Mouse (Mus musculus) forebrain, embryonic 16.5 days (tissue): ENCODE data around the gene St6galnac3. TPM values are rescaled to one million over a fixed set of nuclear protein-coding genes. Genes with fewer than 3 reads are reported as not detected.

Source experiments
- ATAC-seq: fragments of 200-750 bp; cut with Nextera tagmentation; 2 replicates; pipeline ENCODE4 v1.8.0; 2017; ENCODE audit warnings: mild to moderate bottlenecking, moderate library complexity
- H3K27ac ChIP-seq: fragments of 300-500 bp; sonication (generic); 2 replicates; pipeline ENCODE4 v1.5.1; 2014; ENCODE audit warnings: low read length, control low read depth
- H3K27me3 ChIP-seq: fragments of 300-500 bp; sonication (generic); replicated peaks from 2 replicates; pipeline ENCODE4 v1.6.1; 2014; ENCODE audit warnings: low read length; ENCODE audit not compliant: control insufficient read depth, insufficient read depth
- H3K36me3 ChIP-seq: fragments of 300-500 bp; sonication (generic); 2 replicates; pipeline ENCODE4 v1.6.1; 2014; ENCODE audit not compliant: control insufficient read depth, insufficient read depth
- H3K4me1 ChIP-seq: fragments of 300-500 bp; sonication (generic); replicated peaks from 2 replicates; pipeline ENCODE4 v1.6.1; 2014; ENCODE audit warnings: low read length; ENCODE audit not compliant: control insufficient read depth, insufficient read depth
- H3K4me2 ChIP-seq: fragments of 300-500 bp; sonication (generic); 2 replicates; pipeline ENCODE4 v1.6.1; 2014; ENCODE audit warnings: mild to moderate bottlenecking, low read length, control low read depth
- H3K4me3 ChIP-seq: fragments of 300-500 bp; sonication (generic); replicated peaks from 2 replicates; pipeline ENCODE4 v1.5.1; 2014; ENCODE audit warnings: mild to moderate bottlenecking, low read length, control low read depth
- H3K9ac ChIP-seq: fragments of 300-500 bp; sonication (generic); replicated peaks from 2 replicates; pipeline ENCODE4 v1.6.1; 2014; ENCODE audit warnings: low read depth, low read length, control low read depth
- H3K9me3 ChIP-seq: fragments of 300-500 bp; sonication (generic); 2 replicates; pipeline ENCODE4 v1.6.1; 2016; ENCODE audit warnings: low read length; ENCODE audit not compliant: control insufficient read depth
- WGBS: fragments of 180-500 bp; shearing (Covaris S2); extraction: QIAGEN DNeasy Blood & Tissue Kit; methylation state at CpG from one replicate; pipeline ENCODE4 v1.1.7; 2014; 5-methylcytosine and 5-hydroxymethylcytosine counted together
- polyA plus RNA-seq: library from polyadenylated mRNA; unstranded; fragments of >200 nt; fragmentation: Nextera tagmentation; extraction: Ambion mirVana; gene quantifications from 2 replicates; pipeline ENCODE4 v1.2.1, GENCODE M21; 2015

St6galnac3 gene
- polyA plus RNA-seq, 1 experiment from 2014 or later: 23.5 TPM

DNA sequence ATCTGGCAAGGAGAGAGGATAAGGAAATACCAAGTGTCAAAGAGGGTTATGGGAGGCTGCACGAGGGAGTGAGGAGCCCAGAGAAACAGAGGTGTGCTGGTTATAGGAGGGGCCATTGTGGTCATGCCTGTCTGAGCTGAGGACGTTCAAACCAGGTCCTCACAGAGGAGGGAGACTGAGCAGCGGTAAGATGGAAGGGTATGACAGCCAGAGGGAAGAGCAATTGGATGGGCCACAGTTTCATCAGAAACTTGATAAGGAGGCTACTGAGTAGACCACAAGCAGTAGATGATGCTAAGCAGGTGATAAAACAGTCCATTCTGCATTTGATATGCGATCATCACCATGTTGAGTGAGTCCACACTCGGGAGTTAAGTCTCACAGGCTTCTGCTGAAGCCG, 212.4 kb downstream of the St6galnac3 start:
- no peaks in the 10 kb centered on the region for H3K36me3 ChIP-seq
- no peaks in the 10 kb centered on the region for H3K9me3 ChIP-seq
- no peak overlapping the region for H3K9ac ChIP-seq
- H3K27me3 ChIP-seq: no peaks in the 10 kb centered on the region
- H3K4me2 ChIP-seq: no peak overlapping the region
- no peak for ATAC-seq
- no peak overlapping the region for H3K27ac ChIP-seq
- 85% methylated on average over 6 of the region's 6 CpGs for WGBS
- H3K4me1 ChIP-seq: peaks cover 8% of the 10 kb centered on the region
- H3K4me3 ChIP-seq: no peak overlapping the region

DNA sequence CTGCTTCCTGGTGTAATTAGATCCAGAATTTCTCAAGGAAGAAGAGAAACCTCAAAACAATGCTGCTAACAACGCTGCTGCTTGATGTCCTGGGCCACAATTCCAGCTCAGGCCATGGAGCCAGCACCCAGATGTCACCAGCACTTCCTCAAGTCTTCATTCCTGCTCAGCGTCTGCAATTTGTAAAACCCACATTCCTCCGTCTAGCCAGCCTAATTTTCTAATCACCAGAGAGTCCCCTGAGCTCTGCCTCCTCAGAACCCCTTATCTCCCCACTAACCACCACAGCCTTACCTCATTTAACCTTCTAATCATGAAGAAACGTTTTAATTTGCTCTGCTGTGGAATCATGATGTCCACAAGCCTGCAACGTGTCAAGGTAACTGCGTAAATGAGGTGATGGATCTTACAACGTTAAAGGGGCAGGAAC, 213.8 kb downstream of the St6galnac3 start:
- Histone ChIP-seq H3K4me1 (peaks cover 8% of the 10 kb centered on the region), H3K27me3 (no peaks in the 10 kb centered on the region), H3K36me3 (no peaks in the 10 kb centered on the region), H3K9ac (no peak overlapping the region), H3K27ac (no peak overlapping the region), H3K4me3 (no peak overlapping the region), H3K4me2 (no peak overlapping the region), H3K9me3 (no peaks in the 10 kb centered on the region)
- 78% methylated on average over 7 of the region's 7 CpGs for WGBS
- ATAC-seq: no peak

DNA sequence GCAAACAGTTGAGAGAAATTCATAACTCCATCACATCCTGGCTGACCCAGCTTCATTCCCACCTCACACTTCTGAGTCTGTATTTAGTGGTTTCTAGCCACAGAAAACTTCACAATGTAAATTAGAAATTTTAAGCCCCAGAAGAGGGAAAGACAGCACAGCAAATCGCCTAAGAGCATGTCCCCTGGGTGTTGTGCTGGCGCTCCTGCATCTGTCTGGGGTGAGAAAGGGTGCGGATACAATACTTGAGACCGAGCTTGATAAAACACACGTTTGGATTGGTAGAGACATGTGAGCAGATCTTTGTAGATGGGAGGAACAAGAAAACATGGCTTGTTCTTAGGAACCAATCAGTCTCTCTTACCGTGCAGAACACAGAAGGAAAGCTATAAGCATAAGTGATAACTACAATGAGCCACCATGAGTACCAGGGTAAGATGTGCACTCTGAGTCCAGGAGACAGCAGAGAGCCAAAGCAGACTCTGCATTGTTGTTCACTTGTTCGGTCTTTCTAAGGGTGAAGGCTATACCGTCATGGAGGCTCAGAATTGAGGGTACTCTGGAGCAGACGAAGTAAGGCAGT, 214.8 kb downstream of the St6galnac3 start:
- Histone ChIP-seq H3K9me3 (no peaks in the 10 kb centered on the region), H3K27me3 (no peaks in the 10 kb centered on the region), H3K36me3 (no peaks in the 10 kb centered on the region), H3K4me1 (peaks cover 8% of the 10 kb centered on the region), H3K4me3 (no peak overlapping the region), H3K27ac (no peak overlapping the region; the same call in 1 of the 2 replicates), H3K9ac (no peak overlapping the region), H3K4me2 (no peak overlapping the region)
- 89% methylated on average over 9 of the region's 9 CpGs for WGBS
- ATAC-seq: no peak

GRCm38 (mm10) chr3:153509643-153510042, 215.3 kb downstream of the St6galnac3 start:
- no peaks in the 10 kb centered on the region for H3K36me3 ChIP-seq
- H3K27me3 ChIP-seq: no peaks in the 10 kb centered on the region
- peak; percentile 61 for ATAC-seq
- H3K4me2 ChIP-seq: no peak overlapping the region
- peak overlapping the region; percentile 52 for H3K27ac ChIP-seq
- no peaks in the 10 kb centered on the region for H3K9me3 ChIP-seq
- peaks cover 8% of the 10 kb centered on the region for H3K4me1 ChIP-seq
- H3K9ac ChIP-seq: 0 out of 2 replicates have a peak overlapping the region, but pooled peaks have one; percentile 17
- no peak overlapping the region for H3K4me3 ChIP-seq
- WGBS: 55% methylated on average over 4 of the region's 4 CpGs

DNA sequence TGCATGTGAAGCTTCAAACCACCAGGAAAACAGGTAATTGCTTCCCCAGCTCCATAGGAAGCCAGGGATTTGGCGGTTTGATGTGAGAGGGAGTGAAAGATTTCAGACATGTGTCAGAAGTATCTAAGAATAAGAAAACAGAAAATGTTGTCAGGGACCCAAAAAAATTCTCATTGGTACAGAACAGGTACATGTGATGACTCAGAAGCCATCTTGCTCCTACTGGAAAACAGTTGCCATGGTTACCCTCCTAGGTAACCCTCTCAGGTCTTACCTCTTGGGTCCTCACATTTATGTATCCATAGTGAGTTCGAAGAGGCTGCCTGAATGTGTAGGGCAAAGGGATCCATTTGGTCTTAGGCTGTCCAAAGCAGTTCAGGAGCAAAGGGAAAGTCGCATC, 215.9 kb downstream of the St6galnac3 start:
- WGBS: 77% methylated on average over 3 of the region's 3 CpGs
- Histone ChIP-seq H3K36me3 (no peaks in the 10 kb centered on the region), H3K4me1 (peaks cover 8% of the 10 kb centered on the region), H3K4me2 (no peak overlapping the region), H3K27ac (peak overlapping the region; percentile 52), H3K9ac (no peak overlapping the region), H3K9me3 (no peaks in the 10 kb centered on the region), H3K4me3 (no peak overlapping the region), H3K27me3 (no peaks in the 10 kb centered on the region)
- ATAC-seq: peak; percentile 68

DNA sequence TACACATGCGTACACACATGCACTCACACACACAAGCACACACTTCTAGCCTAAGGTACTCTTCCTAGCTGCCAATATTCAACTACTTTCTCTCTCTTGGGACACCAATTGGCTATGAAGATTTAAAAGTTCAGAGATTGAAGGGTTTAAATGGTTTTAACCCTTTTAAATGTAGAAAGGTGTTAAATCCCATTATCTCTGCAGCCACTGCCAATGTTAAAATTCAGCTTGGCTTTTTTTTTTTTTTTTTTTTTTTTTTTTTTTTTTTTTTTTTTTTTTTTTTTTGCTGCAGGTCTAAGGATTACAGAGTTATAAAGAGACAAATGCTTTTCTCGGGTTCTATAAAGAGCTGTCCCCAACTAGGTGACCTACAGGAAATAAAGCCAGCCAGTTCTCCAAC, 216.4 kb downstream of the St6galnac3 start:
- H3K27me3 ChIP-seq: no peaks in the 10 kb centered on the region
- WGBS: 91% methylated on average over 2 of the region's 2 CpGs
- no peaks in the 10 kb centered on the region for H3K36me3 ChIP-seq
- no peak overlapping the region for H3K9ac ChIP-seq
- no peak for ATAC-seq
- H3K9me3 ChIP-seq: no peaks in the 10 kb centered on the region
- no peak overlapping the region for H3K27ac ChIP-seq
- no peak overlapping the region for H3K4me2 ChIP-seq
- H3K4me3 ChIP-seq: no peak overlapping the region
- H3K4me1 ChIP-seq: peaks cover 8% of the 10 kb centered on the region

GRCm38 (mm10) chr3:153507599-153507998, 217.4 kb downstream of the St6galnac3 start:
- no peak overlapping the region for H3K27ac ChIP-seq
- H3K27me3 ChIP-seq: no peaks in the 10 kb centered on the region
- H3K4me1 ChIP-seq: peaks cover 8% of the 10 kb centered on the region
- no peaks in the 10 kb centered on the region for H3K36me3 ChIP-seq
- H3K4me3 ChIP-seq: no peak overlapping the region
- WGBS: 98% methylated on average over 2 of the region's 2 CpGs
- H3K9me3 ChIP-seq: no peaks in the 10 kb centered on the region
- no peak overlapping the region for H3K9ac ChIP-seq
- no peak for ATAC-seq
- no peak overlapping the region for H3K4me2 ChIP-seq

GRCm38 (mm10) chr3:153502488-153502887, 222.5 kb downstream of the St6galnac3 start:
- no peak for ATAC-seq
- no peak overlapping the region for H3K4me3 ChIP-seq
- 73% methylated on average over 4 of the region's 4 CpGs for WGBS

DNA sequence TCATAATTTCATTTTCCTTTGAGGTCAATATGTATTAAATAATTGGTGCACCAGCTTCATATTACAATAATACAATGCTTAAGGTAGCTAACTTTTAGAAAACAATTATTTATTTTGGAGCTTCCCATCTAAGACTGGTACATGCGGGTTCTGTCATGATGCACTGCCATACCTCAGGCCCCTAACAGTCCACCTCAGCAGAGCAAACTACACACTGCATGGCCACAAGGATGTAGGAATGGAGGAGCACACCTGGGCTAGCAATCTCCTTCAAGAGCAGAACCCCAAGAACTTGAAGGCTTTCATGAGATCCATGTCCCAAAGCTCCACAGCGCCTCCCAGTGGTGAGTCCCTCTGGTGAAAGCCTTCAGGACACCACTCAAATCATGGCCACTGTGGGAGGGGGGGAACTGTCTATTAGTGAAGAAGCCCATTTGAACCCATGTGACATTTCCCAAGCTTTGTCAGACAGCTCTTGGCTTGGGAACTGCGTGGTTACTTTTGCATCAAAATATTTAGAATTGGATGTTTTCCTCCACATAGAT, 223.6 kb downstream of the St6galnac3 start:
- WGBS: 56% methylated on average over 3 of the region's 3 CpGs
- Histone ChIP-seq H3K4me1 (no peaks in the 10 kb centered on the region), H3K4me2 (no peak overlapping the region), H3K27me3 (no peaks in the 10 kb centered on the region), H3K36me3 (no peaks in the 10 kb centered on the region), H3K4me3 (no peak overlapping the region), H3K9ac (no peak overlapping the region), H3K9me3 (no peaks in the 10 kb centered on the region), H3K27ac (no peak overlapping the region)
- no peak for ATAC-seq

More at GRCm38 (mm10) chr3:153502488-153502887, 222.5 kb downstream of the St6galnac3 start:
- Histone ChIP-seq H3K36me3 (no peaks in the 10 kb centered on the region), H3K9ac (no peak overlapping the region), H3K4me2 (no peak overlapping the region), H3K4me1 (no peaks in the 10 kb centered on the region), H3K27me3 (no peaks in the 10 kb centered on the region), H3K9me3 (no peaks in the 10 kb centered on the region), H3K27ac (no peak overlapping the region)
